Mouse (Mus musculus) cortical plate, adult 2 months (tissue): ENCODE measurements around the gene Osbp2.

Experiments
- CTCF ChIP-seq: fragments of 200-500 bp; IDR thresholded peaks from 2 replicates; pipeline ENCODE4 v1.5.1; 2011; ENCODE audit warnings: mild to moderate bottlenecking, control low read depth, low read length; ENCODE audit not compliant: insufficient read depth; ENCODE audit errors: extremely low read depth
- POLR2A ChIP-seq: fragments of 200-500 bp; IDR thresholded peaks from 2 replicates; pipeline ENCODE4 v1.6.1; 2011; ENCODE audit warnings: mild to moderate bottlenecking, low read length, control low read depth; ENCODE audit not compliant: insufficient read depth; ENCODE audit errors: extremely low read depth

DNA sequence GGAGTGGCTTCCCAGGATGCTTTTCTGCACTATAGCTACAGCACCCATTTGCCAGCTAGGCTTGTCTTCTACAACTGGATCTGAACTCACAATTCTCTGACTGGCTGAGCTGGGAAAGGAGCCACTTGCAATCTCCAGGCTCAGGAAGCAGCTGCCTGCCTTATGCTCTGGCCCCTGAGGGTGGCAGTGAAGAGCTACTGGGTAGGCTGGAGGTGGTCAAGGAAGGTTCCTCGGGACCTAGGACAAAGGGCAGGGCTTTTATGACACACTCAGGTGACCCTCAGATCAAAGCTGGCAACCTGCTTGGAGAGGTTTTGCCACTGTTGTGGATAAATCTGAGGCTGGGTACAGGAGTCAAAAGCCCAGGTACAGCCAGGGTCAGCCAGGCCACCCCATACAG lies 61.6 kb downstream of the Osbp2 start:
- TF ChIP-seq CTCF (peak; percentile 32; the same call in 1 of the 2 replicates), POLR2A (no peak)
